Mouse (Mus musculus): Measurements from ENCODE around the gene Tspan12.

- TF ChIP-seq CTCF (IDR thresholded peaks at IDR 0.05; ENCODE audit: insufficient read depth, low read length), result no peak
- no peak for TF ChIP-seq POLR2A (IDR thresholded peaks at IDR 0.05; ENCODE audit: borderline replicate concordance, extremely low read depth, low read depth, low read length)
These were observed 42.1 kb upstream of the Tspan12 start for GRCm38 (mm10) chr6:21894451-21894850.

All from lung, adult 2 months (tissue).